Mouse (Mus musculus) layer of hippocampus, adult 9-11 months (tissue): ENCODE measurements around the gene Xiap.
"Not testable (repeated sequence)": the region's sequence is repeated elsewhere in the genome, so short reads cannot be mapped to it uniquely, and the experiment has no call there.

ENCODE experiments used
- DNase-seq: peaks from one replicate; pipeline ENCODE4 v3.0.0; 2022

Xiap gene

DNA sequence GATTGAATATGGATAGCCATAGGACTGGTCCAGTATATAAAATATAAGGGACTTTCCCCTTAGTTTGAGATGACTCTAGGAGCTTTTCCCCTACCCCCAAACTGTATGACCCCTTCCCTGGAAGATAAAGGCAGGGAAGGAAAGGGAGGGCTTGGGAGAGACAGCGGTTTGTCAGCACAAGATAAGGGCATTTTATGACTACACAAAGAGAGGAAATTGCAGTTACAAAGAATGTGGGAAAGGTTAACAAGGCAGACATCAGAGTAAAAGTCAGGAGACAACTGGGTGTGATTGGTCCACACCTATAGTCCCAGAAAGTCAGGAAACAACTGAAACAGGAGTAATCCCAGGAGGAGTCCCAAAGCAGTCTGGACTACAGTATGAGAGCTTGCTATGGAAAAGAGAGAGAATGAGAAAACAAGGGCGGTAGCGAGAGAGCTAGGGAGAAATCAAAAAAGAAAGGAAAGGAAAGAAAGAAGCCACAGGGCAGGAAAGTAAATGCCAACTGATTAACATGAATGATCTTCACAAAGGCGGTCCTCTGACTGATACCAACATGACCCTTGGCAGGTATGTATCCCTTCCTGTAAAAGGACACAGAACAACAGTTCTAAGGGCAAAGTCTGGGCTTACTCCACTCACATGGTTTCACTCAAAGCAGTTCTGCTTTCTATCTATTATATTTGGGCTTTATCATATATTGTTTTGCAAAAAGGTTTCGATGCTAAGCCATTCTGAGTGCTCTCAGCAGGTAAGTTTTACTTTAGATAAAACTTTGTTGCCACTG is at the start of gene Xiap:
Gene Xiap, plus strand, starts transcription at position 398 of the 787 bp plus-strand sequence.
- DNase-seq: no peak

GRCm38 (mm10) chrX:42012677-42013208 is 46.7 kb upstream of the Xiap start:
- DNase-seq: no peak

DNA sequence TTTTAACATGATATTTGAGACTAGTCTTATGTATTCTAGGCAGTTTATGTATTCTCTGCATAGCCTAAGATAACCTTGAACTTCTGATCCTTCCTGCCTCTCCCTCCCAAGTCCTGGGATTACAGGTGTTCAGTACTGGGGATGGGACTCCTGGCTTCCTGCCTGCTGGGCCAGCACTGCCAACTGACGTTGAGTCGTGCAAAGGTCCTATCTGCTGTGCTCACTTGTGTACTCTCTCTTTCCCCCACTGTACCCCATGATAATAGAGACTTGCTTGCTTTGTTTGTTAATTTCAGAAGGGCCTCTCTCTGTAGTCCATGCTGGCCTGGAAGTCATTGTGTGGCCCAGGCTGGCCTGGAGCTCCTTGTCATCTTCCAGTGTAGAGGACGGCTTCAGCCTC is 45.7 kb upstream of the Xiap start:
- DNase-seq: no peak

DNA sequence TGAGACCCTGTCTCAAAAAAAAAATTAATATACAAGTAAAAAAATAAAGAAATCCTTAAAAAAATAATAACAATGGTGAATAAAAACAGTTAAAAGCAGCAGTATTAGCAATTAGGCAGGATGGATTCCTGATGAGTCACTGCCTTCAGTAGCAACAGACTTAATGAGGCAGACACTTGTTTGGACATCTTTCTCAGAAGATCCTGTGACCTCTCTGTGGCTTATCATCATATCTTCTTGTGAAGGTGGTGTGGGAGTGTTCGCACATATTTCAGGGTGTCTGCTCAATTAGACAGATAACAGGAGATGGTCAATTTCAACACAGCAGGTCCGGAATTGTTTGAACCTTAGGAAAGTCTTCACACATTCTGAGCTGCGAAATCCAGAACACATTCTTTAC is 45.0 kb upstream of the Xiap start:
- no peak for DNase-seq

DNA sequence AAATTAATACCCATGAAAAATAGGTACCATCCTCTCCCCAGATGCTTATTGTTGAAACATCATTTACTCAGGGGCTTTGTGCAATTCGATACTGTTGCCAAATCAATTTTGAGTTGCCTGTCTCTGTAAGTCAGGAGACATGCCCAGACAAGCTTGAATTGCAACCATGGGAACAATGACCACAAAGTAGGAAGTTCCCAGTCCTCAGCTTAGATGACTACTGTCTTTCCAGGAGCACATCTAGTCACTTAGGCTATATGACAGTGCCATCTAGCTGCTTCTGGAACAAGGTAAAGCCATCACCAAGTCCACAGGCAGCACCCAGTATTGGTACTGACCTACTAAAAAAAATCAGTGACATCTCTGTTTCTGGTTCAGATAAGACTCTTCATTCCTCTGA is 41.4 kb upstream of the Xiap start:
- no peak for DNase-seq

- DNase-seq: no peak
These were observed 40.0 kb upstream of the Xiap start for GRCm38 (mm10) chrX:42019441-42019840.

DNA sequence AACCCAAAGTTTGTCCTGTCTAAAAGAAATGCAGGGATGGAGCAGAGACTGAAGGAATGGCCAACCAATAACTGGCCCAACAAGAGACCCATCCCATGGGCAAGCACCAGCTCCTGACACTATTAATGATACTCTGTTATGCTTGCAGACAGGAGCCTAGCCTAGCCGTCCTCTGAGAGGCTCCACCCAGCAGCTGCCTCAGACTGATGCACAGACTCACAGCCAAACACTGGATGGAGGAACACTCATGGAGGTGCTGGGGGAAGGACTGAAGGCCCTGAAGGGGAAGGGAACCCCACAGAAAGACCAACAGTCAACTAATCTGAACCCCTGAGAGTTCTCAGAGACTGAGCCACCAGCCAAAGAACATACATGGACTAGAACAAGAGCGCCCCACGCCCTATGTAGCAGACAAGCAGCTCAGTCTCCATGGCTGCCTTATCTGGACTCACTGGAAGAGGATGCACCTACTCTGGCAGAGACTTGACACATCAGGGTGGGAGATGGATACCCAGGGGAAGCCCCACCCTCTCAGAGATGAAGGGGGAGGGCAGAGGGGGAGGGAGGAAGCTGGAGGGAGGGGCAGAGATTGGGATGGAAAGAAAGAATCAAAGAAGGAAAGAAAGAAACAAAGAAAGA is 33.6 kb upstream of the Xiap start:
- DNase-seq: not testable (repeated sequence)

- DNase-seq: not testable (repeated sequence)
These were observed 32.5 kb upstream of the Xiap start for GRCm38 (mm10) chrX:42026981-42027380.

DNA sequence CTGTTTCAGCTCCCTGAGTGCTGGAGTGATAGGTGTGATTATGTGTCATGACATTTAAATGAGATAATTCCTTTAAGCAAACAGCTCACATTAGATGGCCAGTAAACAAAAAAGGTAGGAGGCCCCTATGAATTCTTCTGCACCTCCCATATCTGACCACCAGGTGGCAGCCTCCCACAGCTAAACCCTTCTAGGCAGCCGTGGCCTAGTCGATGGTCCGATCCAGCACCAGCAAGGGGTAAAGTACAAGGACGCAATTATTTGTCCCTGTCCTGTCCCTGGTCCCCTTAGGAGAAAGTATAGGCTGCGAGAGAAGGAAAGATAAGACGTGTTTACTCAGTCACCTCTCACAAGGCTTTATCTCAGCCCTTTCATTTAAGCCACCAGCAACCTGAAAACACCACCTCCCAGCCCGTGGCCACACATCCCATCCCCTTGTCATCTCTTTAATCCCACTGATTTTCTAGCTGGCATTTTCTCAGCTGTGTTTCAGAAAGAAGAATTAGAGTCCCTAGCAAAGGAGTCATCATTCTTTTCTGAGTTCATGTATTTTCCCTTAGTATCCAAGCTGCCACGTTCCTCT is 26.3 kb upstream of the Xiap start:
- DNase-seq: peak; percentile 22

- no peak for DNase-seq
These were observed 25.6 kb upstream of the Xiap start for GRCm38 (mm10) chrX:42033911-42034310.

DNA sequence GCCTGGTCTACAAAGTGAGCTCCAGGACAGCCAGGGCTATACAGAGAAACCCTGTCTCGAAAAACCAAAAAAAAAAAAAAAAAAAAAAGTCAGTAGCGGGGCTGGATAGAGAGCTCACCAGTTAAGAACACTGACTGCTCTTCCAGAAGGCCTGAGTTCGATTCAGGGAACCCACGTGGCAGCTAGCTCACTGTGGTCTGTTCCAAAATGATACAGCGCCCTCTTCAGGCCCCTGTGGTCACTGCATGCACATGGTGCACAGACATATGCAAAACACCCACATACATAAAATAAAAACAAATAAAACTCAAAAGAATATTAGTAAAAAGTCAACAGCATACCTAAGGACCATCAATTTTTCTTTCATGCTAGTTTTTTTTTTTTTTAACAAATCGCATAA is 20.0 kb upstream of the Xiap start:
- no peak for DNase-seq

DNA sequence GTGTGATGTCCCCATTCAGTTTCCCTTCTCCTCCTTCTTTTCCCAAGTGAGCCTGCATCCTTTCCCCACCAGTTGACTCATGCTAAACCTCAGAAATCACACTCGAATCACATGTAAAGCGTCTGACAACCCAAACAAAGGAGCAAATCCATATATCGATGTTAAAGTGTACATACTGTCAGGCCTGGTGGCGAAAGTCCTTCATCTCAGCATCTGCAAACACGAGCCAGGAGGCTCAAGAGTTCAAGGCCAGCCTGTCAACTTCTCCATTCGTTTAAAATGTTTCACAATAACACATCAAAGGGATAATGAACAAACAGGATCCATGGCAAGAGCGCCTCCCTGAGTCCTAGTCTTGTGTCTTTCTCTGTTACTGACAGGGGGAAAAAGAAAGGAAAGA is 14.5 kb upstream of the Xiap start:
- DNase-seq: no peak

DNA sequence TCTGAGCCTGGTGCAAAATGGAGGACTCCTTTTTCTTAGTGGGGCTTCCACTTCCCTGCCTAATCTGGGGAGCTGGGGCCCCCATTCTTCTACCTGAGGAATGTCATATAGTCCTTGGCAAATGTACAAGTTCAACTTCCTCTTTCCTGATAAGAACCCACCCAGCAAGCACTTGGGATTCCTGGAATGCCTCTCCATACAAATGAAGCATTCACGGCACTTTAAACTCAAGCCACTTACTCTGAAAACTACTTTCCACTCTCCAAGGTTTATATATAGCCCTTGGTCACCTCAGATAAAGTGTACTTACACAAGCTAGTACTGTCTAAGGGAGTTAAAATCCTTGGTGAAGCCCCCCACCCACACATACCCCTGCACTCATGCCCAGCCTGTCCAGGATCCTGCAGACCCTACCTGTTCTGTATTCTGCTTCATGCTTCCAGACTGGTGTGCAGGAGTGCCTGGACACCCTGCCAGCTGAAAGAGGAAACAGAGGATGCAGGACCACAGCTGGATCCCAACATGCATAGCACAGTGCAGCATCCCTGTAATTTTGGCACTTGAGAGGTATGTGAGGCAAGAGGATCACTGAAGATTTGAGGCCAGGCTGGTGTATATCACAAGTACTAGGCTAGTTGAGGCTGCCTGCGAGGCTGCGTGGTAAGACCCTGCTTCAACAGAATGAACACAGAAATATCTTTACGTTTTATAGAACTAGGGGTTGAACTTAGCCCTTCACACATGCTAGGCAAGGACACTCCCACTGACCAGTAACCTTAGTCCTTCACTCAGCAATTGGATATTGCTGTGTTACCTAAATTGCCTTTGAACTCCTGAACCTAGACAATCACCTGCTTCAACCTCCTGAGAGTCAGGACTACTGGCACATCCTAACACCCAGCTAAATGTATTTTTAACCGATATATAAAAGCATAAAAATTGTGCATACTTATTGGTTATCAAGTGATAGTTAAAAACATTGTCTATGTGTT is 8.5 kb upstream of the Xiap start:
- no peak for DNase-seq

- no peak for DNase-seq
These were observed 2.5 kb upstream of the Xiap start for GRCm38 (mm10) chrX:42057012-42057411.

DNA sequence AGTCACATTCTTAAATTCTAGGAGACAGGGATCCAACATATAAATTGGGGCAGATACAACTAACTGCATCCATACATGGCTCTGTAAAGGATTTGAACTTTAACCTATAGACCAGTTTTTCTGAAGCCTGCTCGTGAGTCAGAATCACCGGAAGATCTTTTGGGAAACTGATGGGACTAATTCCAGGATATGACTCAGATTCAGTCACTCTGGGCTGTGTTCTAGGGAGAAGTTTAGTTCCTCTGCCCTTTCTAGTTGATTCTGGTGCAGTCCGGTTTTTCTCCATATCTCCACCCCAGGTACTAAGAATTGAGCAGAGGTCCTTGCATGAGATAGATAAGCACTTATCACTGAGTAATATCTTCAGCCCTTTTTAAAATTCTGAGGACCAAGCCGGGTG is 1.6 kb upstream of the Xiap start:
- DNase-seq: no peak

DNA sequence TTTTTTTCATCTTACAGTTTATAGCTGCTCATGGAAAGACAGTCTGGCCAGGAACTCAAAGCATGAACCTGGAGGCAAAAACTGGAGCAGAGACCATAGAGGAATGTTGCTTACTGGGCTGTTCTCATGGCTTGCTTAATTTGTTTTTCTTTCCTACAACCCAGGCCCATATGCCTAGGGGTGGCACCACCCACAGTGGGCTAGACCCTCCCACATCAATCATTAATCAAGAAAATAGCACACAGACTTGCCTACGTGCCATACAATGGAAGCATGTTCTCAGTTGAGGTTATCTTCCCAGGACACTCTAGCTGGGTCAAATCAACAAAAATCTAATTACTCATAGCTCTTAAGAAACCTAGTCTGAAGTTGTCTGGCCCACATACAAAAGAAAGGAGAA is 4.1 kb downstream of the Xiap start:
- DNase-seq: no peak

- DNase-seq: no peak
These were observed 5.6 kb downstream of the Xiap start for GRCm38 (mm10) chrX:42065086-42065485.

DNA sequence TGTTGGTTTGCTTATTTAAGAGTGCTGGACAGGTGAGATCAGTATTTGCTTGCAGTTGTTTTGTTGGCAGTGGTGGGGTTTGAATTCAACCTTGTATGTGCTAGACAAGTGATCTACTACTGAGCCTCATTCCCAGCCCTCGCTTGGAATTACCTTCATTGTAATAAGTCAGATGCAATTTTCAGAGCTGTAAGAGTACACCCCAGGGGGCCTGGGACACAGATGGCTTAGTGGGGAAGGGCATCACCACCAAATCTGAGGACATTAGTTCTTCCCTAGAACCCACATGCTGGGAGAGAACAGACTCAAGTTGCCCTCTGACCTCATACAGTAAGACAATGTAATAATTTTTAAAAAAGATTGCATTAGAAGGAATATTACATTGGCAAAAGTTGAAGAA is 7.3 kb downstream of the Xiap start:
- DNase-seq: no peak

GRCm38 (mm10) chrX:42067791-42068200 is 8.3 kb downstream of the Xiap start:
- DNase-seq: peak; percentile 67

- DNase-seq: peak; percentile 67
These were observed 8.9 kb downstream of the Xiap start for GRCm38 (mm10) chrX:42068201-42068874.

DNA sequence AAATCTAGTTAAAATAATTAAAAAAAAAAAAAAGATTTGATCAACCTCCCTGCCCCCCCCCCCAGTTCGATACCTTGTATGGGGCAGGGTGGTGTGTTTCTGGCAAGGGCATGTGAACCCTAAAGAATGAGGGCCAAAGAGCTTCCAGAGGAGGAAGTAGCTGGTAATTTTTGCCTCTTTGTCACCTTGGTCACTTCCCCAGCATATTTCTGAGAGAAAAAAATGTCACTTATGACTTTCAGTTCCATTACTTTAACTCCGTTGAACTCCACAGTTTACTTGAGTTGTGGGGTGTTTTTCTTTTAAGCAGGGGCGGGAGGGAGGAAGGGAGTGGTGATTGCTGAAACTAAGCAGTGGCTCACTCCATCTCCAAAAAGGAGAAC is 9.4 kb downstream of the Xiap start:
- no peak for DNase-seq

DNA sequence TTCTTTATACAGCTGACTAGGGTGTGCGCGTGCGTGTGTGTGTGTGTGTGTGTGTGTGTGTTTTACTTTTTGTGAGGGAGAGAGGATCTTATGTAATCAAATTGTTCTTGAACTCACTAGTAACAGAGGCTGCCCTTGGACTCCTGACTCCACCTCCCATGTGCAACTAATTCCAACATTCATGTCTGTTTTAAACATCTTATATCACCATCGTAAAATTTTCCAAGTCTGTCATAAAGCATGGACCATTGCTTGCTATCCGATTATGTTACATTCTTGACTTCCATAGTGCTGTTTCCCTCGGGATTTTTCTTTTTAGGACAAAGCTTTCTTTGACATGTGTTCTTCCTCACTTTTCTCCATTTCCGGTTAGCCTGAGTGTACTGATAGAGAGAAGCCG is 28.3 kb downstream of the Xiap start:
- DNase-seq: no peak
